Mouse (Mus musculus) brain, embryonic 18.5 days (tissue): ENCODE data around the gene Slc25a26.
A peak's percentile ranks its signal among the peaks of the same experiment; 100 is the strongest.

ENCODE experiments used
- DNase-seq: peaks from one replicate; pipeline ENCODE4 v3.0.0-alpha.2; 2012; ENCODE audit warnings: low read depth, low spot score

The Slc25a26 gene

DNA sequence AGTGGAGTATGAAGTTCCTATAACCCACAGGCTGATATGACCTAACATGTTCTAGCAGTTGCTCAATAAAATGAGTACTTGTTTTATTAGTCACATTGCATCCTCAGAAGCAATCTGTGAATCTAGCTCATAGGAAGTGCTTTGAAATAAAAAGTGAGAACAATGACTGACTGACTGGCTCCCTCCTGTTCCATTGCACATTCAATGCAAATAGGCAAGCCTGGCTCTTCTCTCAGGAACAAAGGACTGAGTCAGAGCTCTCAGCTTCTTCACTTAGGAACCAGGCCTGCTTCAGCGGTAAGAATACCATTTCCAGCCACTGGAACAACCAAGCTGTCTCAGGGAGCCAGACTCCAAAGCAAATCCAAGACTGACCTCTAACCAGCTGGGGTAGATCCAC, 135.2 kb downstream of the Slc25a26 start:
- no peak for DNase-seq

DNA sequence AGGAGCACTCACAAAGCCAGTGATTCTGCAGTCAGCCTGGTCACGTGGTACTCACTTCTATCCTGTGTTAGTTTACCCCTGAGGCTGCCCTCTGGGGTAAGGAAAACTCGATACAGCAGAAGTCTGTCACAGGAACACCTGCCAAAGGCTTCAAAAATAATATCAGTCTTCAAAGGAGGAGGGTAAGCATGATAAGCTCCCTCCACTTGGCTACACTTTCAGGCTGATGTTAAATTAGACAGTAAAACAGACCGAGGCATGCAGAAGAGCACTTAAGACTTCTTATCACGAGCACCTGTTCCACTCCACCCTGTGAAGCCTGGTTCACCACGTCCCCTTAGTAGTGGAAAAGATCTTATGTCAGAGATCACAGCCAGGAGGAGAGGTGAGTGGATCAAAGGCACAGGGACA, 136.9 kb downstream of the Slc25a26 start:
- no peak for DNase-seq

- no peak for DNase-seq
Observed at GRCm38 (mm10) chr6:94640297-94640696, 140.2 kb downstream of the Slc25a26 start.

- no peak for DNase-seq
Observed at GRCm38 (mm10) chr6:94642048-94642447, 141.9 kb downstream of the Slc25a26 start.

GRCm38 (mm10) chr6:94643989-94644388, 143.9 kb downstream of the Slc25a26 start:
- no peak for DNase-seq

- DNase-seq = no peak
Observed at GRCm38 (mm10) chr6:94644641-94645040, 144.5 kb downstream of the Slc25a26 start.

GRCm38 (mm10) chr6:94645723-94646122, 145.6 kb downstream of the Slc25a26 start:
- DNase-seq = no peak

DNA sequence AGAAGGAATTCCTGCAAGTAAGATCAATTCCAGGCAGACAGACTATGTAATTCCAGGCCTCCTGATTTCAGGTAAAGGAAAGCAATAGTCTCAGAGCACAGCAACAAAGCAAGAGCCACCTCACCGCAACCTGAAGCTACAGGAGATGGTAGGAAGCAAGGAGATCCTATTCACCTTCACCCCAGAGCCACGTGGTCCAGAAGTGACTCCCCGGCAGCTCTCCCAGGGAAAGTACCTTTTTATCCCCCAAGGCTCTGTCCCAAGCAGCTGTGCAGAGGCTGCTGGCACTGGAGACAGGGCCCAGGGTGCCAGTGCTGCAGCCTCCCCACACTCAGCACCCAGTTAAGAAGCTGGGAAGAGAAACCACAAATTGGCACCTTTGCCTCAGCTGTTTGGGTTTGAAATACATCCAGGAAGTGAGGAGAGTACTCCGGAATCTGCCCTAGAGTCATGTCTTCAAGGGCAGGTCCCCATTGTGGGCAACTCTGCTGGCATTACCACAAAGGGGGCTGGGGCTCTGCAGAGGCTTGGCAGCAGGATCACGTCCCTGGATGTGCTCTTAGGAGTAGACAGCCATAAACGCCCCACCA, 146.2 kb downstream of the Slc25a26 start:
- no peak for DNase-seq

GRCm38 (mm10) chr6:94646902-94647301, 146.8 kb downstream of the Slc25a26 start:
- no peak for DNase-seq

DNA sequence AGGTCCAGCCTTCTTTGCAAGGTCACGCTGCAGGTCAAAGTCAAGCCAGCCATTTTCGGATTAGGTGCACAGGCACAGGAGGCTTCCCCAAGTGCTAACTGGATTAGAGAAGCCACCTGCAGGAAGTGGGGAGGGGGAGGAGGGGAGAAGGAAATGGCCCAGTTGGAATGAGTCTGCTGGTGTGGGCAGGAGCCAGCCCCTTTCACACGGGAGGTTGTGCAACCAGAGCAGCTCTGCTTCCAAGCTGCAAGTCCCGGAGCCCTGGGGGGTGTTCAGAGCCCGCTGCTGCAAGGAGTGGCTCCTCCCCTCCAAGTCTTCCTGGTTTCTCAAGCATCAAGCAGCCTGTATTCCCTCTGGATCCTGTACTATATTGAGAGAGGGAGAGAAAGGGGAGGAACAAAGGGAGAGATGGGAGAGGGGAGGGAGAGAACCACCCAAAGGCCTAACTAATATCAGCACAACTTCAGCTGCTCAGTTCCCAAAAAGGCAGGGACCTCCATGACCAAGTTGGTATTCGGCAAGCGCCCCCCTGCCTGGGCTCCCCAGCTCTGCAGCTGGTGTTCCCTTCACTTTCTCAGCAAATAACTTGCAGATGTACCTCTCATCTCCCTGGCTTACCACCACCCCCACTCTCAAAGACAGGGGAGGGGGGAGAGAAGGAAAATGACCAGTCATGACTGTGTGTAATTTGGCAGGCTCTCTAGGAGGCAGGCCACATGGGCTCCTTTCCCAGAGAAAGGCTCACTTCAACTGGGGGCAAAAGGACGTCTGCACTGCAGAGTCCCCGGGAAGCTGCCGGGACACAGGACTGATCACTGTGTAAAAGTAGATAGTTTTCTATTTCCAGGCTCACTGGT, 147.7 kb downstream of the Slc25a26 start:
- peak; percentile 37 for DNase-seq

GRCm38 (mm10) chr6:94648496-94648895, 148.4 kb downstream of the Slc25a26 start:
- no peak for DNase-seq

GRCm38 (mm10) chr6:94649637-94650036, 149.5 kb downstream of the Slc25a26 start:
- DNase-seq = no peak

- DNase-seq = no peak
Observed at GRCm38 (mm10) chr6:94651541-94651940, 151.4 kb downstream of the Slc25a26 start.

- no peak for DNase-seq
Observed at GRCm38 (mm10) chr6:94652659-94653213, 152.6 kb downstream of the Slc25a26 start.

GRCm38 (mm10) chr6:94653388-94654316, 153.5 kb downstream of the Slc25a26 start:
- DNase-seq = no peak
